ENCODE assay signal across 21 mouse cellular contexts in the genomic region with DNA sequence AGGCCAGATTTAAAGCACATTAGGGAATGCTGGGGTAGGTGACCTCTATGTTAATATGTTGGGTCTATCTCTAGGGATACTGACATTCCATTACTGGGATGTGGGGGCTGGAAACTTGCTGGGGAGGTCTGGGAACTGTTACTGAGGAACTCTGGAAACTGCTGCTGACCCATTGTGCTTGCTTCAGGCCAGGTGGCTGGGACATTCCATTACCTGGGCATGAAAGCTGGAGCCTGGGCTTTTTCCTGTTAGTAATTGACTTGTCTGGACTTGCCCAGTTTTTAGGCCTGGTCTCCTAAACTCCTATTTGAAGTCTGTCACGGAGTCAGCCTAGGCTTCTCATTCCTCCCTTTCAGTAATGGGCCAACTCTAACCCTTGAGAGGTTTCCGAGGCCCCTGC. TPM values are rescaled to one million over a fixed set of nuclear protein-coding genes. Genes with fewer than 3 reads are reported as not detected.
DNase-seq lines count a peak whose midpoint lies in the region; ATAC-seq and TF ChIP-seq lines count a peak whose summit lies in the region.
"Had no signal": no experiment of that assay in that cellular context is flagged by ENCODE, and none has a peak within 500 bp of the region (broad histone marks: within the 10 kb centered on the region; RNA-seq: fewer than 3 reads in every experiment).

No protein-coding gene starts in this region.

- TF ChIP-seq CTCF in ES-Bruce4 (IDR thresholded peaks at IDR 0.05; ENCODE audit: low read depth, low read length), result no peak

- TF ChIP-seq EP300 in ES-Bruce4 (IDR thresholded peaks at IDR 0.05; ENCODE audit: insufficient read depth, low read depth, low read length), result peak; percentile 70; the same call in 1 of the 2 replicates

- peaks cover 6% of the 10 kb centered on the region for H3K4me1 ChIP-seq in kidney, embryonic 16.5 days (ENCODE audit: insufficient read depth, low read length)
- H3K4me1 ChIP-seq in ES-Bruce4 (ENCODE audit: control insufficient read depth, insufficient read depth, low read length), result peaks cover 1% of the 10 kb centered on the region
- H3K4me1 ChIP-seq in embryonic facial prominence, embryonic 10.5 days, result peaks cover 16% of the 10 kb centered on the region

- H3K27ac ChIP-seq in kidney, embryonic 16.5 days (ENCODE audit: low read length), result no peak overlapping the region
- H3K27ac ChIP-seq in ES-Bruce4 (ENCODE audit: insufficient read depth, low read length), result peak overlapping the region; percentile 96
- no peak overlapping the region; the same call in 1 of the 2 replicates for H3K27ac ChIP-seq in embryonic facial prominence, embryonic 10.5 days (replicated peaks)

- H3K4me2 ChIP-seq in kidney, embryonic 16.5 days (replicated peaks; ENCODE audit: low read depth, low read length), result no peak overlapping the region

- peaks cover 3% of the 10 kb centered on the region; the same call in 1 of the 2 replicates for H3K27me3 ChIP-seq in kidney, embryonic 16.5 days (ENCODE audit: insufficient read depth, low read length)
- H3K27me3 ChIP-seq in ES-Bruce4 (ENCODE audit: control insufficient read depth, insufficient read depth, low read length, poor library complexity, severe bottlenecking), result no peaks in the 10 kb centered on the region
- H3K27me3 ChIP-seq in embryonic facial prominence, embryonic 10.5 days (replicated peaks; ENCODE audit: low read depth, poor library complexity, severe bottlenecking), result peaks cover 9% of the 10 kb centered on the region

- H3K9me3 ChIP-seq in kidney, embryonic 16.5 days (ENCODE audit: low read length), result no peaks in the 10 kb centered on the region
- no peaks in the 10 kb centered on the region for H3K9me3 ChIP-seq in ES-Bruce4 (replicated peaks; ENCODE audit: control insufficient read depth, insufficient read depth, low read length, poor library complexity, severe bottlenecking)
- H3K9me3 ChIP-seq in embryonic facial prominence, embryonic 10.5 days, result no peaks in the 10 kb centered on the region
- H3K9me3 ChIP-seq: forebrain, embryonic 15.5 days; G1E; heart, embryonic 10.5 days; heart, embryonic 15.5 days; hindbrain, embryonic 10.5 days had no signal

- peaks cover 20% of the 10 kb centered on the region for H3K36me3 ChIP-seq in kidney, embryonic 16.5 days (ENCODE audit: insufficient read depth, low read length)
- peaks cover 19% of the 10 kb centered on the region for H3K36me3 ChIP-seq in ES-Bruce4 (ENCODE audit: control insufficient read depth, insufficient read depth, low read length, poor library complexity, severe bottlenecking)
- H3K36me3 ChIP-seq in embryonic facial prominence, embryonic 10.5 days (replicated peaks), result peaks cover 23% of the 10 kb centered on the region

- 85% methylated on average over 2 of the region's 2 CpGs for WGBS in kidney, embryonic 16.5 days
- 85% methylated on average over 2 of the region's 2 CpGs for WGBS in embryonic facial prominence, embryonic 10.5 days

- no peak for TF ChIP-seq POLR2A in ES-Bruce4 (IDR thresholded peaks at IDR 0.05; ENCODE audit: insufficient read depth, low read length)

- ATAC-seq in kidney, embryonic 16.5 days (ENCODE audit: low FRiP score, low TSS enrichment), result no peak
- ATAC-seq: activated CD4-positive, CD25-positive, alpha-beta regulatory T cell, adult 4 months had no signal

- H3K4me3 ChIP-seq in kidney, embryonic 16.5 days (ENCODE audit: low read length), result no peak overlapping the region
- H3K4me3 ChIP-seq in ES-Bruce4 (ENCODE audit: low read depth, low read length), result no peak overlapping the region
- H3K4me3 ChIP-seq in embryonic facial prominence, embryonic 10.5 days, result no peak overlapping the region

- no peak overlapping the region for H3K9ac ChIP-seq in kidney, embryonic 16.5 days (replicated peaks; ENCODE audit: low read length)
- peak overlapping the region; percentile 92 for H3K9ac ChIP-seq in ES-Bruce4 (ENCODE audit: low read depth, poor library complexity, severe bottlenecking)

- DNase-seq in cerebellum, adult 9-11 months, result peak; percentile 21
- no peak for DNase-seq in cerebellum, postnatal 14 days
- peak; percentile 32 for DNase-seq in kidney, adult 9 months
- peak; percentile 41 for DNase-seq in R1 (ENCODE audit: low read depth, low spot score)
- DNase-seq in embryonic facial prominence, embryonic 10.5 days (ENCODE audit: low spot score), result no peak
- DNase-seq in kidney, adult 8-10 months, result no peak
- DNase-seq: adrenal gland, adult 2 months; adrenal gland, postnatal 25 days; cerebellum, adult 2 months; cerebellum, postnatal 36 days; gastrocnemius, postnatal 36 days; heart, adult 18-20 months; heart, postnatal 14 days had no signal

RNA-seq across cellular contexts. Expression of a gene that starts 1.2 kb away (rescaled TPM):
- polyA plus RNA-seq in kidney, embryonic 16.5 days (2015; fragmentation: Nextera tagmentation; extraction: Ambion mirVana), result 20.1 and 20.5 TPM in 2 replicates
- polyA plus RNA-seq in ES-Bruce4 (2011; ENCODE audit: insufficient read depth, insufficient read length, low read depth, missing spikeins), result 55.0 and 58.7 TPM in 2 replicates
- 24.9 and 26.9 TPM in 2 replicates for polyA plus RNA-seq in embryonic facial prominence, embryonic 10.5 days (2016; fragmentation: Nextera tagmentation; extraction: Ambion mirVana)

RNA-seq across cellular contexts. Expression of a gene that starts 26.5 kb away (rescaled TPM):
- 258 and 264 TPM in 2 replicates for polyA plus RNA-seq in kidney, embryonic 16.5 days (2015; fragmentation: Nextera tagmentation; extraction: Ambion mirVana)
- polyA plus RNA-seq in ES-Bruce4 (2011; ENCODE audit: insufficient read depth, insufficient read length, low read depth, missing spikeins), result 642 and 659 TPM in 2 replicates
- 285 and 304 TPM in 2 replicates for polyA plus RNA-seq in embryonic facial prominence, embryonic 10.5 days (2016; fragmentation: Nextera tagmentation; extraction: Ambion mirVana)

Comparison
In these comparisons a context has a peak if more than half of its experiments do, and no peak if none do; other contexts are left out.
1. DNase-seq: peak in cerebellum, adult 9-11 months (single experiment), kidney, adult 9 months (single experiment) and R1 (single experiment); none in cerebellum, postnatal 14 days (0 of 2), embryonic facial prominence, embryonic 10.5 days (single experiment) and kidney, adult 8-10 months (0 of 2).